Mouse (Mus musculus): ENCODE measurements around the gene Kcng1. TPM values are rescaled to one million over a fixed set of nuclear protein-coding genes. Genes with fewer than 3 reads are reported as not detected.
A peak's percentile ranks its signal among the peaks of the same experiment; 100 is the strongest.

The Kcng1 gene
- polyA plus RNA-seq, 1 experiment from 2014 or later = 0.56 TPM

- Histone ChIP-seq H3K27me3 (ENCODE audit: control insufficient read depth, insufficient read depth, low read length) (no peaks in the 10 kb centered on the region; the same call in 1 of the 2 replicates), H3K4me2 (replicated peaks; ENCODE audit: low read depth, low read length) (no peak overlapping the region), H3K9ac (ENCODE audit: low read depth, low read length) (no peak overlapping the region), H3K4me1 (replicated peaks; ENCODE audit: control insufficient read depth, insufficient read depth, low read length) (no peaks in the 10 kb centered on the region), H3K4me3 (ENCODE audit: low read depth, low read length) (no peak overlapping the region), H3K9me3 (ENCODE audit: control insufficient read depth, low read length) (no peaks in the 10 kb centered on the region), H3K27ac (ENCODE audit: low read depth, low read length) (no peak overlapping the region), H3K36me3 (ENCODE audit: control insufficient read depth, insufficient read depth, low read length) (no peaks in the 10 kb centered on the region)
- 12% methylated on average over 16 of the region's 16 CpGs for WGBS
- ATAC-seq (ENCODE audit: low FRiP score) = no peak
- peak; percentile 72 for DNase-seq (ENCODE audit: low spot score)
Observed at GRCm38 (mm10) chr2:168252639-168253292, 28.8 kb downstream of the Kcng1 start.

GRCm38 (mm10) chr2:168250270-168250669, 31.3 kb downstream of the Kcng1 start:
- no peak overlapping the region for H3K9ac ChIP-seq (ENCODE audit: low read depth, low read length)
- no peaks in the 10 kb centered on the region for H3K36me3 ChIP-seq (ENCODE audit: control insufficient read depth, insufficient read depth, low read length)
- ATAC-seq (ENCODE audit: low FRiP score) (peak; percentile 33; the same call in 1 of the 2 replicates), DNase-seq (ENCODE audit: low spot score) (peak; percentile 91)
- no peaks in the 10 kb centered on the region; the same call in 1 of the 2 replicates for H3K27me3 ChIP-seq (ENCODE audit: control insufficient read depth, insufficient read depth, low read length)
- no peak overlapping the region for H3K4me2 ChIP-seq (replicated peaks; ENCODE audit: low read depth, low read length)
- H3K4me3 ChIP-seq (ENCODE audit: low read depth, low read length) = no peak overlapping the region
- H3K4me1 ChIP-seq (replicated peaks; ENCODE audit: control insufficient read depth, insufficient read depth, low read length) = no peaks in the 10 kb centered on the region
- WGBS = 17% methylated on average over 8 of the region's 8 CpGs
- no peaks in the 10 kb centered on the region for H3K9me3 ChIP-seq (ENCODE audit: control insufficient read depth, low read length)
- no peak overlapping the region for H3K27ac ChIP-seq (ENCODE audit: low read depth, low read length)

DNA sequence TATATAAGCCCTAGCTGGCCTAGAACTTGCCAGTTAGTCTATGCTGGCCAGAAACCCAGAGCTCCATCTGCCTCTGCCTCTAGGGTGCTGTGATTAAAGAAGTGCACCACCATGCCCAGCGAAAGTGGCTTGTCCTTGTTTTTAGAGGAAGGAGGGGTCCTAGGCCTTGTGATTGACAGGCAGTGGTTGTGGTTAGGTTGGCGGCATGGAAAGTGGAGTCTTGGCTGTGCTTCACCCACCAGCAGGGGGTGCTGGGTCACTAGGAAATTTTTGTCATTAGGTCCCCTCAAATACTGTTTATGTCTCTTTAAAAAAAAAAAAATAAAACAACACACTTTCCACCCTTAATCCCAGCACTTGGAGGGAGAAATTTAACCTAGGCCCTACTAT, 32.7 kb downstream of the Kcng1 start:
- Histone ChIP-seq H3K36me3 (ENCODE audit: control insufficient read depth, insufficient read depth, low read length) (no peaks in the 10 kb centered on the region), H3K27ac (ENCODE audit: low read depth, low read length) (no peak overlapping the region), H3K4me1 (replicated peaks; ENCODE audit: control insufficient read depth, insufficient read depth, low read length) (no peaks in the 10 kb centered on the region), H3K27me3 (ENCODE audit: control insufficient read depth, insufficient read depth, low read length) (no peaks in the 10 kb centered on the region; the same call in 1 of the 2 replicates), H3K4me3 (ENCODE audit: low read depth, low read length) (no peak overlapping the region), H3K9me3 (ENCODE audit: control insufficient read depth, low read length) (no peaks in the 10 kb centered on the region), H3K4me2 (replicated peaks; ENCODE audit: low read depth, low read length) (no peak overlapping the region), H3K9ac (ENCODE audit: low read depth, low read length) (no peak overlapping the region)
- no peak for ATAC-seq (ENCODE audit: low FRiP score)
- 24% methylated on average over 2 of the region's 2 CpGs for WGBS
- peak; percentile 57 for DNase-seq (ENCODE audit: low spot score)

GRCm38 (mm10) chr2:168248167-168248855, 33.2 kb downstream of the Kcng1 start:
- no peak overlapping the region for H3K27ac ChIP-seq (ENCODE audit: low read depth, low read length)
- no peak for ATAC-seq (ENCODE audit: low FRiP score)

DNA sequence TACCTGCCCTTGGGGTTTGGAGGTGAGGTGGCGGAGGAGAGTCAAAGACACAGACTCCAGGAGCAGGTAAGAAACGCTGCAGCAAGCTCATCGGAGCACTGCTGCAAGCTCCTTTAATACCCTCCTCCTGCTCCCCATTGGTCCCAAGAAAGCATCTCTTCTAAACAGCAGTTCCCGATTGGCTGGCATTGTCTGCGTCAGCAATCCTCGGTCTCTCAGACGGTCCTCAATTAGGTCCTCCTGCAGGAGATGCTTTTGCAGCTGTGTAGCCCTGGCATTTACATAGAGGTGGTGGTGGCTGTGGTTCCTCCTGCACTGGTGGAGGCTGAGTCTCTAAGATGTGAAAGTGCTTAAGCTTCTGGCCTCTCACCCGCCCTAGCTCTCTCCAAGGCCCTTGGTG, 36.0 kb downstream of the Kcng1 start:
- H3K4me2 ChIP-seq (replicated peaks; ENCODE audit: low read depth, low read length) = no peak overlapping the region
- WGBS = 40% methylated on average over 8 of the region's 8 CpGs
- H3K4me1 ChIP-seq (replicated peaks; ENCODE audit: control insufficient read depth, insufficient read depth, low read length) = no peaks in the 10 kb centered on the region
- ATAC-seq (ENCODE audit: low FRiP score) (no peak), DNase-seq (ENCODE audit: low spot score) (no peak)
- H3K27me3 ChIP-seq (ENCODE audit: control insufficient read depth, insufficient read depth, low read length) = no peaks in the 10 kb centered on the region
- H3K9ac ChIP-seq (ENCODE audit: low read depth, low read length) = no peak overlapping the region
- no peak overlapping the region for H3K4me3 ChIP-seq (ENCODE audit: low read depth, low read length)
- no peaks in the 10 kb centered on the region for H3K9me3 ChIP-seq (ENCODE audit: control insufficient read depth, low read length)
- H3K36me3 ChIP-seq (ENCODE audit: control insufficient read depth, insufficient read depth, low read length) = no peaks in the 10 kb centered on the region
- H3K27ac ChIP-seq (ENCODE audit: low read depth, low read length) = no peak overlapping the region

More at GRCm38 (mm10) chr2:168248167-168248855, 33.2 kb downstream of the Kcng1 start:
- Histone ChIP-seq H3K9ac (ENCODE audit: low read depth, low read length) (no peak overlapping the region), H3K36me3 (ENCODE audit: control insufficient read depth, insufficient read depth, low read length) (no peaks in the 10 kb centered on the region), H3K4me3 (ENCODE audit: low read depth, low read length) (no peak overlapping the region), H3K4me1 (replicated peaks; ENCODE audit: control insufficient read depth, insufficient read depth, low read length) (no peaks in the 10 kb centered on the region), H3K27me3 (ENCODE audit: control insufficient read depth, insufficient read depth, low read length) (no peaks in the 10 kb centered on the region; the same call in 1 of the 2 replicates), H3K9me3 (ENCODE audit: control insufficient read depth, low read length) (no peaks in the 10 kb centered on the region), H3K4me2 (replicated peaks; ENCODE audit: low read depth, low read length) (no peak overlapping the region)
- no peak for DNase-seq (ENCODE audit: low spot score)
- WGBS = 79% methylated on average over 8 of the region's 8 CpGs

DNA sequence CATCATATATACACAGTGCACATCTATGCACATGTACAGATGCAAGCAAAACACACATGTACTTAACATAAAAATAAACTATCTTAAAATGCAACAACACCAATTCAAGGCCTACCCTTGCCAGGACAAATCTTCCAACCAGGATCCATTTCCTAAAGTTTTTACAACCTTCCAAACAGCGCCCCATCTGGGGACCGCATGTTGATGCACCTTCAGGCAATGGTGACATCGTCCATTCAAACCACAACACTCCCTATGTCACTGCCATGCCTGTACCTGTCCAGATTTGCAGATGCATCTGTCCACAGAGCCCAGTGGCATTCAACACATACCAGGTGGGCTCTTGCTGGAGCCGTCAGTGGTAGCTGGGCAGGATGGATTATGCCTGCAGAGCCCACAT, 38.3 kb downstream of the Kcng1 start:
- H3K4me2 ChIP-seq (replicated peaks; ENCODE audit: low read depth, low read length) = no peak overlapping the region
- H3K4me1 ChIP-seq (replicated peaks; ENCODE audit: control insufficient read depth, insufficient read depth, low read length) = no peaks in the 10 kb centered on the region
- H3K4me3 ChIP-seq (ENCODE audit: low read depth, low read length) = no peak overlapping the region
- WGBS = 72% methylated on average over 4 of the region's 4 CpGs
- DNase-seq (ENCODE audit: low spot score) = no peak
- no peak for ATAC-seq (ENCODE audit: low FRiP score)
- no peaks in the 10 kb centered on the region for H3K27me3 ChIP-seq (ENCODE audit: control insufficient read depth, insufficient read depth, low read length)
- no peak overlapping the region for H3K27ac ChIP-seq (ENCODE audit: low read depth, low read length)
- no peaks in the 10 kb centered on the region for H3K9me3 ChIP-seq (ENCODE audit: control insufficient read depth, low read length)
- H3K9ac ChIP-seq (ENCODE audit: low read depth, low read length) = no peak overlapping the region
- no peaks in the 10 kb centered on the region for H3K36me3 ChIP-seq (ENCODE audit: control insufficient read depth, insufficient read depth, low read length)

DNA sequence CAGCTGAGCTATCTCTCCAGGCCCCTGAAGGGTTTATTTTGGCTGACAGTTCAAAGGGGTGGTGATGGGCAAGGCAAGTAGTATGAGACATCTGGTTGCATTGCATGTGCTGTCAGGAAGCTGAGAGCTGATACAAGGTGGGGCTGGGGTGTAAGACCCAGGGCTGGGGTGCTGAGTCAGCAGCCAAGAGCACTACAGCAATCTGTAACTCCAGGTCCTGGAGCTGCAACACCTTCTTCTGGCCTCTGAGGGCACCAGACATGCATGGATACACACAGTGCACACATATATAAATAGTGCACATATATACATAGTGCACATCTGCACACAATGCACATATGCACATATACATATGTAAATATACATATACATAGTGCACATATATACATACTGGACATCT, 38.7 kb downstream of the Kcng1 start:
- H3K36me3 ChIP-seq (ENCODE audit: control insufficient read depth, insufficient read depth, low read length) = no peaks in the 10 kb centered on the region
- no peaks in the 10 kb centered on the region for H3K4me1 ChIP-seq (replicated peaks; ENCODE audit: control insufficient read depth, insufficient read depth, low read length)
- DNase-seq (ENCODE audit: low spot score) (no peak), ATAC-seq (ENCODE audit: low FRiP score) (no peak)
- no peak overlapping the region for H3K27ac ChIP-seq (ENCODE audit: low read depth, low read length)
- no peaks in the 10 kb centered on the region for H3K27me3 ChIP-seq (ENCODE audit: control insufficient read depth, insufficient read depth, low read length)
- no peaks in the 10 kb centered on the region for H3K9me3 ChIP-seq (ENCODE audit: control insufficient read depth, low read length)
- no peak overlapping the region for H3K4me3 ChIP-seq (ENCODE audit: low read depth, low read length)
- no peak overlapping the region for H3K9ac ChIP-seq (ENCODE audit: low read depth, low read length)
- no peak overlapping the region for H3K4me2 ChIP-seq (replicated peaks; ENCODE audit: low read depth, low read length)

- Histone ChIP-seq H3K4me3 (ENCODE audit: low read depth, low read length) (no peak overlapping the region), H3K27me3 (ENCODE audit: control insufficient read depth, insufficient read depth, low read length) (no peaks in the 10 kb centered on the region), H3K4me2 (replicated peaks; ENCODE audit: low read depth, low read length) (no peak overlapping the region), H3K9ac (ENCODE audit: low read depth, low read length) (no peak overlapping the region), H3K36me3 (ENCODE audit: control insufficient read depth, insufficient read depth, low read length) (no peaks in the 10 kb centered on the region), H3K27ac (ENCODE audit: low read depth, low read length) (no peak overlapping the region), H3K4me1 (replicated peaks; ENCODE audit: control insufficient read depth, insufficient read depth, low read length) (no peaks in the 10 kb centered on the region), H3K9me3 (ENCODE audit: control insufficient read depth, low read length) (no peaks in the 10 kb centered on the region)
- WGBS = 94% methylated on average over 4 of the region's 4 CpGs
- ATAC-seq (ENCODE audit: low FRiP score) = no peak
- DNase-seq (ENCODE audit: low spot score) = no peak
Observed at GRCm38 (mm10) chr2:168238335-168238734, 43.2 kb downstream of the Kcng1 start.

GRCm38 (mm10) chr2:168233286-168233685, 48.2 kb downstream of the Kcng1 start:
- H3K36me3 ChIP-seq (ENCODE audit: control insufficient read depth, insufficient read depth, low read length) = no peaks in the 10 kb centered on the region
- no peak overlapping the region for H3K4me2 ChIP-seq (replicated peaks; ENCODE audit: low read depth, low read length)
- DNase-seq (ENCODE audit: low spot score) (no peak), ATAC-seq (ENCODE audit: low FRiP score) (no peak)
- H3K27me3 ChIP-seq (ENCODE audit: control insufficient read depth, insufficient read depth, low read length) = no peaks in the 10 kb centered on the region
- WGBS = 95% methylated on average over 5 of the region's 5 CpGs
- H3K4me3 ChIP-seq (ENCODE audit: low read depth, low read length) = no peak overlapping the region
- no peak overlapping the region for H3K27ac ChIP-seq (ENCODE audit: low read depth, low read length)
- no peaks in the 10 kb centered on the region for H3K9me3 ChIP-seq (ENCODE audit: control insufficient read depth, low read length)
- peaks cover 10% of the 10 kb centered on the region; the same call in 1 of the 2 replicates for H3K4me1 ChIP-seq (replicated peaks; ENCODE audit: control insufficient read depth, insufficient read depth, low read length)
- no peak overlapping the region for H3K9ac ChIP-seq (ENCODE audit: low read depth, low read length)
